Mouse (Mus musculus) spleen, adult 2 months (tissue): ENCODE data around the gene Gm28434.

ENCODE experiments used
- CTCF ChIP-seq: fragments of 200-500 bp; IDR thresholded peaks from 2 replicates; pipeline ENCODE4 v1.5.1; 2011; ENCODE audit warnings: mild to moderate bottlenecking, inconsistent platforms; ENCODE audit not compliant: insufficient read depth, insufficient read length, insufficient replicate concordance; ENCODE audit errors: extremely low read depth
- POLR2A ChIP-seq: fragments of 200-500 bp; IDR thresholded peaks from 2 replicates; pipeline ENCODE4 v1.6.1; 2011; ENCODE audit warnings: low read depth, low read length, inconsistent platforms

DNA sequence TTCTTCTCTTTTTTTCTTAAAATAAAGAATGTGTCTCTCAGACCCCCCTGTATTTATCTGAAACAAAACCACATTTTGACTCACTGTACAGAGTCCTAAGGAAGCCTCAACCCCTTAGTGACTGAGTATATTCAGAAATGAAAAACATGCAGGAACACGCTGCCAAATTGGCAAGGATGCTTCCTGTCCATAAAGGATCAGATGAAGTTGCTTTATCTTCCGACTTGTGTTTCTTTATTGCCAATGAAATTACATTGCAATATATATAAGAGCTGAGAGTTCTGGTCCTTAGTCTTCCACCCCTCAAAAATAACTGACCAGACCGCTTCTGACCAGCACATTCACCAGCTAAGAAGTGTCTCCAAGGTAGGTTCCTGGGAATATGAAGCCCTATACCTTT, 32.9 kb downstream of the Gm28434 start, which contains the start of gene Smr3a:
- no peak for TF ChIP-seq CTCF
- no peak for TF ChIP-seq POLR2A
